Mouse (Mus musculus): ENCODE results near the gene Gm5128.
"Not testable (repeated sequence)": the region's sequence is repeated elsewhere in the genome, so short reads cannot be mapped to it uniquely, and the experiment has no call there.

Gm5128 gene

DNA sequence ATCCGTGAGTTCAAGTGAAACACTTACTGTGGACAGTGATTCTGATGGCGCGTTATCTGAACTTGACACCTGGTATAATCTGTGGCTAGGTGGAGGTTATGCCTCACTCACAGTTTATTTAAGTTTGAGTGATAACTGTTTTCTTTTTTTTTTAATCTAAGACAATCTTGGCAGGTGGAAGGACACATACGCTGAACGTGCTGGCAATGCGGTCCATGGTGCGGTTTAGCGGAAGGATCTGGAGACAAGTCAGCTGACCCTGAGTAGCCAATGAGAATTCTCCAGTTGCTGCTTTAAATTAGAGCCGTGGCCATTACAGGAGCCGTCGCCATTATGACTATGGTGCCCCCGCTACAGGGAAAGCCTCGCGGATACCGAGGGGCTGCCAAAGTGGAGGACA is at the start of gene Gm5128:
TSS of gene Gm5128 (plus strand) at position 301 of the 400 bp plus-strand sequence.
- DNase-seq, result not testable (repeated sequence)

DNA sequence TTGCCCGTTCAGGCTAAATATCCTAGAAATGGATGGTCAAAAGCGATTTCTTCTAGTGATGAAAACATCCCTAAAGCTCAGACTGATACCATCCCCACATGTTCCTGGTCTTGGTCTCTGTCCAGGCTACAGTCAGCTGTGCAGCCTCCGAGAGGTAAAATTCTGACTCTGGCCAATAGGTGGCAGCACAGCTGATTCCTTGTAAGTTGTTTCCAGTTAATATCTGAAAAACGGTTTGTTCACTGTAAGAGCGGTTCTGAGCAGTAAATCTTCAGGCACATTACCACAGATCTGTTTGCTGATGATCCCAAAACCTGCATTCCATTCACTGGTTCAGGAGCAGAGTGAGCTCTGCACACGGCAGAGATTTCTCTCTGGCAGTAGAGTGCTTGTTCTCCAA is 12.4 kb upstream of the Gm5128 start:
- not testable (repeated sequence) for DNase-seq

DNA sequence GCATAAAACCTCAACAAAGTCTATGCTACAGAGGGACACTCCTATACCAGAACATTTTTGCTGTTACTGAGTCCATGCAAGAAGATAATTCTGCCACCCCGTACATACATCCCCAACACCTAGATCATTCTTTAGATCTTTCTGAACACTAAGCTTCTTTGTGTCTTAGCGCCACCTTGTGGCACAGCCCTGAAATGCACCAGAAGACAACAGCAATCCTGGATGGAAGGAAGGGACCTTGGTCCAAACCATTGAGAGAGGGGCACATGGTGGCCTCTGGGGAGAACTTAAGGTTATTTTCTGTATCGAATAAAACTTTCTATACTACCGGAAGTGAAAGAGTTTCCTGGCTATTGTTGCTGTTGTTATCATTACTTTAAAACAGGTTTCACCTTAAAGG is 11.1 kb upstream of the Gm5128 start:
- DNase-seq, result not testable (repeated sequence)

DNA sequence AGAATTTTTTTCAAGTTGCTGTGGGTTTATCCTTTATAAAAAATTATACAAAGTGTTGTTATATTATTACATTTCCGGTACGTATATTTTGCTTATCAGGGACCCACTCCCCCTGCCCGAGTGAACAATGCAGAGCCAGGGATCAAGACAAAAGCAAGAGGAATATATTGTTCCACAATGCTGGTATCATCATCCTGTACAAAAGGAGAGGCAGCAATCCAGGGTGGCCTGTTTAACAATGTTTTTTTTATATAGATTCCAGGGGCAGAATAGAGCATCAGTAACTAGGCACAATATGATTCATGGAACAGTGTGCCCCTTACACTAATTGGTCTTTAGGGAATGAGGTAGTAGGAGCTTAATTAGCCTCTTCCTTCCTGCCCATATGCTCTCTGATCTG is 30.5 kb downstream of the Gm5128 start:
- DNase-seq, result not testable (repeated sequence)

DNA sequence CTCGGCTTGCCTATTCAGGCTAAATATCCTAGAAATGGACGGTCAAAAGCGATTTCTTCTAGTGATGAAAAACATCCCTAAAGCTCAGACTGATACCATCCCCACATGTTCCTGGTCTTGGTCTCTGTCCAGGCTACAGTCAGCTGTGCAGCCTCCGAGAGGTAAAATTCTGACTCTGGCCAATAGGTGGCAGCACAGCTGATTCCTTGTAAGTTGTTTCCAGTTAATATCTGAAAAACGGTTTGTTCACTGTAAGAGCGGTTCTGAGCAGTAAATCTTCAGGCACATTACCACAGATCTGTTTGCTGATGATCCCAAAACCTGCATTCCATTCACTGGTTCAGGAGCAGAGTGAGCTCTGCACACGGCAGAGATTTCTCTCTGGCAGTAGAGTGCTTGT is 48.1 kb downstream of the Gm5128 start:
- DNase-seq, result not testable (repeated sequence)

DNA sequence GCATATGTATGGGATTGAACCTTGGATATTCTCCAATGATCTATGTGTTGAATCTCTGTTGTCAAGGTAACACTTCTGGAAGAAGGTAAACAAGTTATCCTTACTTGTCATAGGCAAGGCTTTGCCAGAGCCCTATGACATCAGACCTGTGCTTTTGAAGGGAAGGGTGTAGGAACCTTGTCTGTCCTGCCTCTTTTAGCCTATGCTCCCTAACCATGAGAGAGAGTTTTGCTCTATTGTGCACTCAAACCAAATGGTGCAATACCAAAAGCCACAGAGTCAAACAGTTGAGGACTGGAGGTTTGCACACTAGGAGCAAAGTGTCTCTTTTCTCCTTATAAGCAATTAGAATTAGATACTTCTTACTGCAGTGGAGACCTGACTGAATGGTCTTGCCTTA is 48.7 kb downstream of the Gm5128 start:
- DNase-seq, result not testable (repeated sequence)

DNA sequence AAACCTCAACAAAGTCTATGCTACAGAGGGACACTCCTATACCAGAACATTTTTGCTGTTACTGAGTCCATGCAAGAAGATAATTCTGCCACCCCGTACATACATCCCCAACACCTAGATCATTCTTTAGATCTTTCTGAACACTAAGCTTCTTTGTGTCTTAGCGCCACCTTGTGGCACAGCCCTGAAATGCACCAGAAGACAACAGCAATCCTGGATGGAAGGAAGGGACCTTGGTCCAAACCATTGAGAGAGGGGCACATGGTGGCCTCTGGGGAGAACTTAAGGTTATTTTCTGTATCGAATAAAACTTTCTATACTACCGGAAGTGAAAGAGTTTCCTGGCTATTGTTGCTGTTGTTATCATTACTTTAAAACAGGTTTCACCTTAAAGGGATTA is 49.4 kb downstream of the Gm5128 start:
- not testable (repeated sequence) for DNase-seq
